Mouse (Mus musculus) bone marrow macrophage, adult 2 months (primary cell): ENCODE data around the gene Hmg20b.

Experiments
- CTCF ChIP-seq: IDR thresholded peaks from 2 replicates; pipeline ENCODE4 v1.5.1; 2012; ENCODE audit warnings: low read depth, mild to moderate bottlenecking, low read length, moderate library complexity
- POLR2A ChIP-seq: IDR thresholded peaks from 2 replicates; pipeline ENCODE4 v1.6.1; 2012; ENCODE audit warnings: mild to moderate bottlenecking, low read depth, low read length, borderline replicate concordance

DNA sequence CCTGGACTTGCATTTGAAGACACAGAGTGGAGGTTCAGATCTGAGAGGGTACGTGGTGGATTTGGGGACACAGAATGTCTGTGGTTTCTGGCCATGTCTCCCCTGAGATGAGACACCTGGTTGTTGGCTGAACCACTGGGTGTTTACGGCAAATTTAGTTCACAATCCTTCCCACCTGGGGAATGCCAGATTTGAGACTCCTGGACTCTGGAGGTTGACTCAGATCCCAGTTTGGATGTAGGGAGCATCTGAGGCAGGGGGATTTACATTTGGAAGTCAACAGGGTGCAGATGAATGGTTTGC lies 27.0 kb upstream of the Hmg20b start:
- TF ChIP-seq CTCF (no peak), POLR2A (no peak)
